Mouse (Mus musculus): ENCODE measurements around the gene Slc9a9.

DNA sequence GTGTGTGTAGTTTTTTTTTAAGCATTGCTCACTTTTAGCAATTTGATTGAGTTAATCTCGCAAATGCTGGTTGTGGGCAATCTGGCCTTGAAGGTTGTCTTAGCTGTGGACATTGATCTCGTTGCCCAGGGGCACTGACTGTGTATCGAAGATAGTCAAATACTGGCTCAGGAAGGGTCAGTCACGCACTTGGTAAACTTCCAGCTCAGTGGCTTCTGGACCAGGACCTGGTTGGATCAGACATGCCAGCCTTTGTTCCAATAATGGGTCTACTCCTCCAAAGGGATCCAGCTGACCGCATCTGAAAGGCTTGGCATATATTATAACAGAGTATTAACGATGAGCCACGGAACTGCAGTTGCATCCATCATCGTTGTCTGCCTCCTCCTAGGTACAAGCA lies 489.2 kb downstream of the Slc9a9 start:
- TF ChIP-seq CTCF (IDR thresholded peaks at IDR 0.05; ENCODE audit: insufficient read depth, low read depth, low read length) (no peak), POLR2A (IDR thresholded peaks at IDR 0.05; ENCODE audit: insufficient read depth, low read depth, low read length) (no peak)

Data from olfactory bulb, adult 2 months (tissue).